Mouse (Mus musculus) cerebellum, adult 2 months (tissue): Measurements from ENCODE around the gene Lgr5.

Experiments
- CTCF ChIP-seq: fragments of 200-500 bp; IDR thresholded peaks from 2 replicates; pipeline ENCODE4 v1.5.1; 2011; ENCODE audit warnings: low read depth, mild to moderate bottlenecking, control low read depth, low read length, moderate library complexity, borderline replicate concordance; ENCODE audit not compliant: insufficient read depth
- POLR2A ChIP-seq: fragments of 200-500 bp; IDR thresholded peaks from 2 replicates; pipeline ENCODE4 v1.6.1; 2011; ENCODE audit warnings: low read length, control low read depth, borderline replicate concordance; ENCODE audit not compliant: insufficient read depth

DNA sequence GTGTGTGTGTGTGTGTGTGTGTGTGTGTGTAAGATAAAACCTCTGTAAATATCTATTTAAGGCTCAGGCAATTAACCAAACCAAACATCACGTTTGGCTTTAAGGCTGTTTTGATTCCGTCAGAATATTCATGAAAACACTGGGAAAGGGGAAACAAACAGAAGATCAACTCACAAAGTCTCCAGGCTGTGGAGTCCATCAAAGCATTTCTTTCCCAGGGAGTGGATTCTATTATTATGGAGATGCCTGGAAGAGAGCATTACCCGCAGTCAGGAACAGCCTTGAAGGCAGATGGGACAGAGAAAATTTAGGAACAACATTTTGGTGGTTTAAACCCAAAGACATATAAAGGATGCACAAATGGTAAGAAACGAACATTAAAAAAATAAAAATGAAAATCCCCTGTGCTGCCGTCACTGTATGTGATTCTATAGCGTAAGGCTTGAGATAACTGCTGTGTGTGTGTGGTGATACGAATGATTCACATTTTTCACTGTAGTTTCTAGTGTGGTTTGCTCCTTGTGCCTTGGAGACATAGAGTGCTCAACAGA is 112.5 kb downstream of the Lgr5 start:
- TF ChIP-seq CTCF (no peak), POLR2A (no peak)
